Mouse (Mus musculus): ENCODE results near the gene Gramd1b.

The Gramd1b gene

DNA sequence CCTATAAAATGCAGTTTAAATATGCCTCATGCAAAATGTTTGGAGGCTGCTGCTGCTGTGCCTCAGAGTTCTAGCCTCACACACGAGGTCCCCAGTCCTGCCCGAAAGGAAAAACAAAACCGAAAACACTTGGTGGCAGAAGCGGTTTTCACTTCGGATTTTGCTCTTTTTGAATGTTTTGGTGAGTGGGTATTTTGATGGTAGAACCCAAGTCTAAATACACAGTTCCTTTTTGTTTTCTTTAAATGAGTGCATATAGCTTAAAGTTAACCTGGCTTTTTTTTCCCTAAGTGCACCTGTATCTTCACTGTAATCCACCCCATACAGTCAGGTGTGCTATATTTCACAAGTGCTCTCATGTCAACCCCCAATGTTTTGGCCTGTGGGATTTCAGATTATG is 174.8 kb downstream of the Gramd1b start:
- DNase-seq: no peak

DNA sequence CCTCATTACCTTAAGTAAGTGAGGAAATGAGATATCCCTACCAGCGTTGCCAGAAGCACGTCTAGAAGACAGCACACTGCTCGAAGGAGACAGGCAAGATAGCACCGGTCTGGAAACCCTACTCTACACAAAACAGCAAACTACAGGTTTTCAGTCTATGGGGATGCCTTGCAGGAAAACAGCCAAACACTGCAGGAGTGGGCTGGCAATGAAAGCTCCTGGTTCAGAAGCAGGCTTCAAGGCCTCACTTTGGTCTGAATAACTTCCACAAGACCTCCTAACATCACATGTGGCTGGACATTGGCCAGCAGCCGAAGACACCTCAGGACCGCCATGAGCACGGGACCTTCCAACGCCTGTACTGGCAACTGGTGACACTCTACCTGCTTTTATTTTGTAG is 175.8 kb downstream of the Gramd1b start:
- no peak for DNase-seq

DNA sequence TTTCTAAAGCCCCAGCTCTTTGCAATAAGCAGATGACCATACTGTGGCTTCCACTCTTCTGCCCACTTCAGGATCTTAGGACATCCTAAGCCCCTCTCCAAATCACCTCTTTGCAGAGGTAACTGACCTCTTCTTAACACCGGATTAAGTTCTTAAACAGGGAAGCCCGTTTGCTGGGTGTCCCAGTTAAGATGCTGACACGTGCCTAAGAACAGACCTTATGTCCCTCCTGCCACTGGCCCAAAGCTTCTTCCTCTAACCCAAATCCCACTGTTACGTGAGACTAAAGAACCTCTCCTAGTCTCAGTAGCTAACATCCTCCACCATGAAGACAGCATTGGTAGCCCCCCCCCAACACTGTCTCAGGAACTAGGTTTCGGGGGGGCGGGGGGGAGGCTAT is 177.6 kb downstream of the Gramd1b start:
- no peak for DNase-seq

DNA sequence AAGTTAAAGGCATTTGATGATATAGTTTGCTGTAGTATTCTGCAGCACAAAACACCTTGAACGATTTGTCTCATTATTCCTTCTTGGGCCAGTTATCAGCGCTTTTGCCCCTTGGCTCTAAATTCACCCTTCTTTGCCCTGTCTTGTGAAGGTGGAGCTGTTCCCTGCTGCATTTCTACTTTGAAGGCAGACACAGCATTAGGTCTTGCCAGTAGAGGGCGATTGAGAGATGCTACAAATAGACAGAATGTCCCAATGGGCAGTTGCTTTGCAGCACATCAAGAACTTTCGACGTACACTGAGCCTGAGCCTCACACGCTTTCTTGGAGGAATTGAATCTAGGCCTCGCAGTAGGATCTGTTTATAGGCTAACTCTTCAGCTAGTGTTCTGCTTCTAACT is 180.5 kb downstream of the Gramd1b start:
- DNase-seq: peak; percentile 90

DNA sequence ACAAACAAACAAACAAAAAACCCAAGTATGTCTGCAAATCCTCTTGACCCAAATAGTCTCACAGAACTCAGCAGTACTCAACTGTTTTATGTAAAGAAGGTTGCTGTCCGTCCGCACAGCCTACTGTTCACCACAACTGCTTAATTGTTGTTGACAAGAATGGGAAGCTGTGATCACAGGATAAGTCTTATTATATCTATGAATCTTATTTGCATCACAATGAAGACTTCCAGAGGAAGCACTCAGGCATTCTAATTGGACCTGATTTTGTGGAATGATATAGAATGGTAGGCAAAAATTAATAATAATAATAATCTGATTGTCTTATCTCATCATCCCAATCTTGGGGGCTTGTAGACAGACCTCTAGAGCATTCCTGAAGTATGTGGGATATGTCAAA is 181.1 kb downstream of the Gramd1b start:
- no peak for DNase-seq

DNA sequence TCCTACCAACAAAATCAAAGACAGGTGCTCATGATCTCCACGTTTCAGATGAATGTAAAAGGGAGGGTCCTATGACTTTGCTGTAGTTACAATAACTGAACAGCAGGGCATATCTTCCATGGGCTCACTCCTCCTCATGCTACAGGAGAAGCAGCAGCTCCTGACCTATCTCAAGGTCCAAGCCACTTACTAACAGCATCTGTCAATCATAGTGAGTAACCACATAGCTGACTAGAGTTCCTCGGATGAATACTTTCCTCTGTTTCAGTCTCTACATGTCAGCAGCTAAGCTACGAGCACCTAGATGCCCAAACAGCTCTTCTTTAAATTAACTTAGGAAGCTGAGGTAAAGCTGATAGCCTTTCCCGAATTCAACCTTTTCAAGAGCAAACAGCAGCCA is 181.6 kb downstream of the Gramd1b start:
- DNase-seq: no peak

DNA sequence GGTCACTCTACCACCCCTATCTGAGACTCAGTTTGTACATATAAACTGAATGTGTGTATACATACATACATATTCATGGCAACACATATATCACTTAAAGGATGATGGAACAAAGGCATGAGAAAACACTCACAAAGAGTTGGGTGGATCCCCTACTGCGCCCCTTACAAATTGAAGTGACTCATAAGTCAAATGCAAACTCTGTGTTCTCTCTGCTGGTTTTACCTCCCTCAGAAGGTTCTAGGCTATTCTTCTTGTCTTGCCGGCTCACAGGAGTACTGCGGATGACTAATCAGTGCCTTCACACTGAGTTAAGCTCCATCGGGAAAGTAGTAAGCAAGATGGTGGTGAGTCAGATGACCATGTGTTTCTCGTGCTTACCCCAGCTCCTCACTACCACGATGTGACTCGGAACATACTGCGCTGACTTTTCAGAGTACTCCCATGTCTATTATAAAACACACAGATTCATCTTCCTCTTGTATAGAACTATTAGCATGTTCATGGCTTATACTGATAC is 182.4 kb downstream of the Gramd1b start:
- no peak for DNase-seq

DNA sequence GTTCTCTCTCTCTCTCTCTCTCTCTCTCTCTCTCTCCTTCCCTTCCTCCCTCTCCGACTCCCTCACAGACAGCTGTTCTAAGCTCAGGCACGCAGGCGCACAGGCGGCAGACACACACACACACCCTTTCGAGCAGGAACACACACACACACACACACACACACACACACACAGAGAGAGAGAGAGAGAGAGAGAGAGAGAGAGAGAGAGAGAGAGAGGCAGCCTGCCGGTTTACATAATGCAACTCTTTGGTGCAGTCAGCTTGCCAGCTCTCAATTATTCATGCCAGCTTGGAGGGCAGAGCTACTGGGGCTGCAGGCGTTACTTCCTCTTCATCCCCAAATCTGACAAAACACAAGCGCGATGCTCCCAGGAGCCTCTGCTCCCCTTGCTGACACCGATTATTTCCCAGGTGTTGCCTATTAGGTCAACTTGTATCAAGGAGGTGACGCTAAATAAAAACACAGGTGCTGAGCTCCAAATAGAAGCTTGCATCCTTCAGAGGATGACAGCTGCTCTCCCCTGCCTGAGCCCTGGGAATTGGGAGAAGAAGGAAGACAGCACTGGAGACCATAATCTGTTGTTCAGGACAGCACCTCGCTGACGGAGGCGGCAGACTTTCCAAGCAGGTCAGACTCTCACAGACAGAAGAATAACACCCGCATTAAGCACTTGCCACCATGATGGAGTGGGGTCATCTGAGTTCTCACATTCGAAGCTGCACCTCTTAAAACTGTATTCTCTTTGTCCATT is 184.8 kb downstream of the Gramd1b start:
- DNase-seq: peak; percentile 91

DNA sequence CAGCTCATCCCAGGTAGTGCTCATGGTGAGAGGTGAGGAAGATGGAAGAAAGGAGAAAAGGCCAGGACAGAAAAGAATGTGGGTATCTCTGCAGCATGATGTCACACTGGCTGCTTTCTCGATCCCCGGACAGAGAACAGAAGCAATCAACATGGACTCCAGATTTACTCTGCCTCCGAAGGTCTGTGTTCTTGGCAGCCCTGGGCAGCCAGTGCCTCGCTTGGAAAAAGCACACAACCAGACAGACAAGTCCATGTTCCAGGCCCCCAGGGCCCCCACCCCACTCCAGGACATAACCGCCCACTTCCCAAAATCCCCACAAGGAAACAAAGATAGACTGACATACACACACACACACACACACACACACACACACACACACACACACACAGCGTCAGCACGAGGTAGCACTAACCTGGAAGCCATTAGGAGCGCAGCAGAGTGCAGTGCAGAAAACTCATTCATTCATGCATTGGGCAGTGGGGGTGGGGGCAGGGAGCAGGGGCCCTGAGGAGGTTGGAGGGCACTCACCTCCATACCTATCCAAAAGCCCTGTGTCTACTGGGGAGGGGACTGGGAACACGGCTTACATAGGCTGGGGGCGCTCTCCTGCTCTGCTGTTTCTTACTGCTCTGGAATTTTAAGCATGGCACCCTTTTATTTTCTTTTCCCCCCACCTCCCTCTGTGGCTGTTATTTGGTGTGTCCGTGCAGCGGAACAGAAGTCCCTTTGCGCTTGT is 185.5 kb downstream of the Gramd1b start:
- DNase-seq: peak; percentile 78

DNA sequence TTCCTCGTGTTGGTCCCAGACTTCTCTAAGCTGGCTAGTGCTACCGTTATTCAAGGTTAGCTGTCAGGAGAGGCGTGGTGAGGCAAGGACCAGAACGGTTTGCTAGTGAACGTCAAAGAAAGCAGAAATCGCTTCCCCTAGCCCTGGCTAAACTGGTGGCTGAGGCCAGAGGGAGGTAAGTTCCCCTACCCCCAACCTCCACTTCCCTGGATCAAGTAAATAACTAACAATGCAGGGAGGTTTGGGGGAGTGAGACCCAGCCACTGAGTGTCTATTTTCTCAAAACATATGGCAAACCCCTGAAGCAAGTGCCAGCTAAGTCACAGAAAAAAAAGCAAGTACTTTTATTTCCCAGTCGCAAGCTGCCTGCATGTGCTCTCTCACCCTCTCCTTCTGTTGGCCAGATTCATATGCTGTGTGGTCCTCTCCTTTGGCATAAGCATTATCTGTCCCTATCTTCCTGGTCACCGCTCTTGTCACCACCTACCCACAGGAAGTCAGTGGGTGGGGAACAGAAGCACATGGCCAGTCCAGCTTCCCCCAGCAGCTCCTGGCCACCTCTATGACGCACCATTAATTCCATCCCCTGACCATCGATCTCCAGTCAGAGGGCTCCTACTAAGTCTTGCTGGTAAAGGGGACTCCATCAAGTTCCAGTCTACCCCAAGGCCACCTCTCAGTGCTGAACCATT is 186.2 kb downstream of the Gramd1b start:
- DNase-seq: no peak

DNA sequence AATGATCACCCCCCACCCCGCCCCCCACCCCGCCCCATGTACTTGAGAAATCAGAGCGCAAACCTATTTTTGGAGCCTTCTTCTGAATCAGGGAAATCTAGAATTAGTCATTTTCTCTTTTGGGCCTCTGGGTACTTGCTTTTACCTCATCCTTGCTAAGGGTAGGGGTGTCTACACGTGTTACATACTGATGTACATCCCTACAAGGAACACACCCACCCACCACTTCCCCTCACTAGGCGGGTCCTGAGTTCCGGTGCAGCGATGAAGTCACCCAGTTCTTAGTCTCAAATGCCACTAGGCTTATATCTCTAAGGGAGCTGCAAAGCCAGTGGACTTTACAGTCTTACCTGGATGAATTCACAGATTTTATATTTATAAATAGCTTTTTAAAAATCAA is 187.4 kb downstream of the Gramd1b start:
- no peak for DNase-seq

DNA sequence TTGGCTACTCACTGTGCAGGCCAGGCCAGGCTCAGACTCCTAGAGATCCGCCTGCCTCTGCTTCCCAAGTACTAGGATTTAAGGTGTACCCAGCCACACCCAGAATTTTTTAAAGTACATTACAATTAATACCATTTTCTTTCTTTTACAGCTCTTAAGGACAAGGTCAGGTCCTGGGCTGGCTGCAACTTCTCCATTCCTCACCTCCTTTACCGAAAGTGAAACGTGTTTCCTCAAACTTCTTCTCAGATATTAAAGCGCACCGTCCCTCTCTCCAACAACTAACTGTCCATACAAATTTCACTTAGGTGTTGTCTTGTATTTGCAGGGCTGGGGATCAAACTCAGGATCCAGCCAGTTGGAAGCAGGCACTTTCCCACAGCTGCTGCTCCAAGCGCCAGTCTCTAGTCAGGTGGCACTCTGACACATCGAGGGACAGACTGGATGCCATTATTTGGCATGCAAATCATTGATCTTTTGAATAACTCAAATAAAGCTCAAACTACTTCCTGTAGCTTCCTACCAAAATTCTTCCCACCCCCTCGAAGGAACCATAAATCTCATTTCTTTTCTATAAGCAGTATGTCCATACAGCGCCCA is 188.0 kb downstream of the Gramd1b start:
- no peak for DNase-seq

DNA sequence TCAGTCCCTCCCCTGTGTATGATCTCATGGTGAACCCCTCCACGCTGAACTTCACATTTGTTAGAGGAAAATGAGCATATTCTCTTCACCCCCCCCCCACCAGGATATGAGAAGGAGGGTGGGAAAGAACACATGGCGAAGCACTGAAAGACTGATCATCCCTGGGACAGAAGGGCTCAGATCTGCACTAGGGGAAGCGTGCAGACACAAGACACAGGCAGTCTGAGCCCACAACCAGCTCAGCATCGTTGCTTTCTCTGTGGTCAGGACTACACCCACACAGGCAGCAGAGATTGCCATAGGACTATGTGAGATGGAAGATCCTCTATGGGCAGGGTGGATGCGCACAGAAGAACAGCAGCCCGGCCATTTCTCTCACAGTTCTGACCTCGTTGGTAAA is 189.1 kb downstream of the Gramd1b start:
- DNase-seq: no peak

DNA sequence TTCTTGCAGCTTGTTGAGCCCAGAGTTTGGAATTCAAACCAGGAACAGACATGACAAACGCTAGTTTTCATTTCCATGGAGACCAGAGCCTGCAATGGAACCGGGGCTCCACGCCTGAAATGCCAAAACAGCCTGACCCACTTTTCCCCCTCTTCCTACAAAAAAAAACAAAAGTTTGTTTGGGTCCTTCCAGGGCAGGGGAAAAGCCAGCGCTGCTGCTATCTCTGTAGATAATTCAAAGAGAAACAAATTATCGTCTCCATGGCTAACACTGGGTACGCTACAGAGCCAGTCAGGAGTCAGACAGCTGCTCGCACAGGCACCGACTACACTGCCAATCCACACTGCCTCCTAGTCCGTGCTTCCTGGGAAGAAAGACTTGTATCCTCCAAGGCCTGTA is 191.6 kb downstream of the Gramd1b start:
- no peak for DNase-seq

DNA sequence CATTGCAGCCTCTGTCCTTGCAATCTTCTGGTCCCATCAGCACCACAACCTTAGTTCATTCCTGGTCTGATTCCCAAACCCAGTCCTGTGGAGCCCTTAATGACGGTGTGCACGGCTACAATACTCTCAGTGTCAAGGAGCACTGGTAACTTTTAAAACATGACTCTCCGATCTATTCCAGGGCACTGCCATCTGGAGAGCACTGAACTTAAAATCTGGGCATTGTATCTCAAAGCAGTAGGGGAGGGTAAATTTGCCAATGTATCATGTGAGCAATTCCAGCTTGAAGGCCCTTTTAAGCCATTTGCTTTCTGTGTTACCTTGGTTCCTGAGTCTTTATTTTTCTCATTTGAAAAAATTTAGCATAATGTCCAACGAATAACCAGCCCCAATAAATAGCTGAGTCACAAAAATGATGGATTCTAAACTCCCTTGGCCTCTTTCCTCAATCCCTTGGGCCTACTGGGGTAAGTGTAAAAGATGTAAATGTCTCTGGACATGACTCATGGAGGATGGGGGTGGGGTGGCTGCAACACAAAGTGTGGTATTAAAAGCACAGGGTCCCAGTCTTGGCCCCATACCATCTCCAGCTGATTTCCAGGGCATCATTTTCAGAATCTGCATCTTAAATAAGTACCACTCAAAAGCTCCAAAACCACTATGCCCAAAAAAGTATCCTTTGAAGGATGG is 193.9 kb downstream of the Gramd1b start:
- DNase-seq: peak; percentile 76

DNA sequence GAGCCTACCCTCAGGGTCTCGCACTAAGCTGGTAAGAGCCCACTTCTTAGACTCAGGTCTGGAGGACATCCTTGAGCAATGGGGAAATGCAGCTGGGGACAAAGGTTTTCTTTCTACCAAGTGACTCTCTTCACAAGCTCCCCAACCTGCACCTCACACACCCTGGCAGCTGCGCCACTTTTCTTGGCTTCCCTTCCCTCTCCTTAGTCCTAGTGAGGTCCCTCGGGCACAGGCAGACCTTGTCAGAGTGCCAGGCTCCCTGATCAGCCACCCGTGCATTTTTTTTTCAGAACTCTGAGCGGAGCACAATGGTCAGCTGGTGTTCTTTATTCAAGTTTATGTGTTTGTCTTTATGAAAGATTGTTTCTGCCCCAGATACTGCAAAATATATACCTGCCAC is 194.5 kb downstream of the Gramd1b start:
- DNase-seq: peak; percentile 80

DNA sequence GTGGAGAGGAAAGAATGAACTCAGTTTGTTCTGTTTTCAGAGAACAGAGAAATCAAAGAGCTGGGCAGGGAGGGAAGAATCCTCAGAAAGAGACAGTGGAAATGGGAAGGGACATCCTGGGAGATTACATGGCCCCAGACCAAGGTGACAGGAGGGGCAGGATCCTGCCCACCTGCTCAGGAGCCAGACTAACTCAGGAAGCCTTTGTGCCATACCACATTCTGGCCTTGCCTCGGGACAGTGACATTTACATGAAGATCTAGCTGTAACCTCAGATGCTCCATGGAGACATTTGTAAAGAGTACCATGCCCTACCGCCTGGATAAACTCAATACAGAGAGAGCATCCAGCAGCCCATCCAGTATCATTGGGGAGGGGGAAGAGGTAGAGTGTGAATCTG is 196.6 kb downstream of the Gramd1b start:
- DNase-seq: peak; percentile 62

DNA sequence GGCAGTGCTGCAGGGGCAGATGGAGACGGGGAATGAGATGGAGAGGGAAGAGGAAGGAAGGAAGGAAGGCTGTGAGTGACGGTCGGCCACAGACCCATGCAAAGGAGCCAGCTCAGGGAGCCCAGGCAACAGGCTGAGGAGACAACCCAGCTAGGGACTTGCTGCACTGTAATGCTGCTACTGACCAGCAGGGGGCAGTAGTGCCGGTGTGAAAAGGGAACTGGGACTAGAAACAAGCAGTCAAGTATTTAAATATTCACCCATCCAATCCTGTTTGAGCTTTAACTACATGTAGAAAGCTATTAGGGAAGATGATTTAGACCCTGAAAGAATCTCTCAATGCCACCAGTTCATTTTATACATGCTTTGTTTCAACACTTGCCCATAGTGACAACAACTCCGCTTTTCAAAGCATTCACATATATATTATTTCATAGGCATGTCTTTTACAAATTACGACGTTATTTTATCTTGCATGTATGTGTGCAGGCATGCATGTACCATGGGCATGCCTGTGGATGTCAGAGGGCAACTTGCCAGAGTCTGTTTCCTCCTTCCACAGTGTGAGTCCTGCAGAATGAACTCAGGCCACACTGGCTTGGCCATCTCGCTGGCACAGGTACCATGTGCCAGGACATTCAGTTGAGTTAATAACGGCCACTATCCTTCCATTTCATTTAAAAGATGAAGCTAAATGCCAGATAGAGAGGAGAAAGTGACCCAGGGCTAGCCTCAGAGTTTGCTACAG is 197.4 kb downstream of the Gramd1b start:
- DNase-seq: peak; percentile 91

DNA sequence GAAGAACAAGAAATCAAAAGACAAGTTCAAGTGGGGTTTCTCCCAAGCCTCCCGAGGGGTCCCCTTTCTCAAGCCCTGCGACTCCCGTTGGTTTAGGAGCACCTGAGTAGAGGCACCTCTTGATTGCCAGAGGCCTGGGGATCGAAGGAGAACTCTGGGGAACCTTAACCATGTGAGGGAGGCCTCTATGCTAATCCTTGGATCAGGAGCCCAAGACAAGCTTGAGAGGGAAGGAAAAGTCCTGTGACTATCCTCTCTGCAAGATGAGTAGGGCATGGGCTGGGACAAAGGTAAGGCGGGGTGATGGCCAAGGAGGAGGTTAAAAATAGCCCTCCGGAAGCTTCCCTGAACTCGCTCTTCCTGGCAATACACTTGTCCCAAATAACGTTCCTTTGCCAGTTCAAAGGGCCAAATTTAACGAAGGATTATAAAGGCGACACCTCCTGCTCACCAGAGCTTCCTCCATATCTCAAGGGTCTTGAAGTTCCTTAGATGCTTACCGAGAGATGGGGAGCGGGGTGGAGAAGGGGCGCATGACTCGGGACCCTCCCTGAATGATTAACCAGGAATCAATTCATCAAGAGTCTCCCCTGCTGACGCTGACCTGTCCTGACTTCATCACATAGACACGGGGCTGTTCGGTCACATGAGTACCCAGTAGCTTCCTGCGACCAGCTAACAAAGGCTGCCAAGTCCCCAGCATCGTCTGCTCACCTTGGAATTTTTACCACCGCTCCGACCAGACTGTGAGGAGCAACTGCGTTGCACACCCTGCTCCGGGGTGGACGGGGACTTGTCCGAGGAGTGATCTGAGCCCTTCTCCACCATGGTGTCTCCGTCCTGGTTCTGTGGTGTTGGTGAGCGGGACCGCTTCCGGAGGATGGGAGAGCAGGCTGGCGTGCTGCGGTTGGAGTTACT is 198.2 kb downstream of the Gramd1b start:
- DNase-seq: no peak

DNA sequence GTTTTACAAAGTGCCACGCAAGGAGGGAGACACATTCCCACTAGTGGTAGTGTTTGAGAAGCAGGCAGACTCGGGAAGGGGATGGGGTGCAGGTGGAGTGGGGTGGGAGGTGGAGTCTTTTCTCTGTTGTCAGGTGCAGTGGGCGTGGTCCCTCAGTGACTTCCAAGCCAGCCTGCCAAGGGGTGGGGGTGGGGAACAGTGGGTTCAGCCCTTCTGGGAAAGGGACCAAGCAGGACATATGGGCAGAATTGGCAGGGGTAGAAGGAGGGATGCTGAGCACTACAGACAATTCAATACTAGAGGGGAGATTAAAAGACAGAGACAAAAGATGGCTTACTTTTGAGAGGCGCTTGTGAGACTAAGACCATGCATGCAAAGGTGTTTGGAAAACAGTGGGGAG is 198.9 kb downstream of the Gramd1b start:
- peak; percentile 97 for DNase-seq

Measured in cerebellum, adult 9-10 months (tissue).